Mouse (Mus musculus): ENCODE data around the gene Stox2. TPM values are rescaled to one million over a fixed set of nuclear protein-coding genes. Genes with fewer than 3 reads are reported as not detected.

Gene Stox2
- polyA plus RNA-seq, 1 experiment from 2014 or later, result 7.2 TPM

DNA sequence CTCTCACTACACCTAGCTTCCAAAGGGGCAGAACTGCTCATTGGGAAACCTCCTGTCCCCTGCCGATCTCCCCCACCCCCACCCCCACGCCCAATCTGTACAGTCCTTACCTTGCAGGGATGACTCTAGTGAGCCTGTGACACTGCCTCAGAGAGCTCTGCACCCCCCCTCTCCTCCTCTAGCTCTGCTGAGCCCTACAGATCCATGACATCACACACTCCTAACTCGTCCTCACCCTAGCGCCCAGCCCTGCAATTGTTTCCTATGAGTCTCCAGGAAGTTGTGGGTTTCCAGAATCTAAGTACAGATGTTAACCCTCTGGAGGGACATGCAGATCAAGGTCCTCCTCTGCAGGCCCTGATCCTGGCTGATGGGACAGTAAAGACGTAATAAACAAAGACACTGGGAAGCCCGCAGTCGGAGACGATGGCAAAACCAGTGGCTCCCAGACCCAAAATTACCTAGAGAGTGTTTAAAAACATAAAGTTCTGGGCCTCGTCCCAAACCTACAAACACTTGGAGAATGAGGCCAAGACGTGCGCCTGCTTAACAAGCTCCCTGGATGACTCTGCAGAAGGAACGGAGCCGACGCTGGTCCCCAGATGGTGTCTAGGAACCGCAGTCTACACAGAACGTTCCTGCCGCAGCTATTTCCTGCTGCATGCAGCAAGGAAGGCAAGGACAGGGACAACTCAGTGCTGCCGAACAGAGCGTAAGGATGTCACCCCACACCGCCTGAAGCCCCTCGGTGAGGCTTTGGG lies 177.9 kb downstream of the Stox2 start:
- peak; percentile 54; the same call in 1 of the 2 replicates for ATAC-seq (ENCODE audit: extremely low read depth, insufficient number of reproducible peaks, low FRiP score, low TSS enrichment)
- 63% methylated on average over 21 of the region's 21 CpGs for WGBS

GRCm38 (mm10) chr8:47263070-47263843 lies 182.9 kb downstream of the Stox2 start:
- Histone ChIP-seq H3K4me2 (no peak overlapping the region), H3K27ac (replicated peaks) (no peak overlapping the region), H3K4me1 (peaks cover 22% of the 10 kb centered on the region), H3K9me3 (no peaks in the 10 kb centered on the region), H3K9ac (no peak overlapping the region), H3K36me3 (no peaks in the 10 kb centered on the region; the same call in 1 of the 2 replicates), H3K4me3 (no peak overlapping the region), H3K27me3 (replicated peaks) (no peaks in the 10 kb centered on the region)
- 79% methylated on average over 17 of the region's 17 CpGs for WGBS
- no peak for ATAC-seq (ENCODE audit: extremely low read depth, insufficient number of reproducible peaks, low FRiP score, low TSS enrichment)

More for the DNA sequence above, 177.9 kb downstream of the Stox2 start:
- Histone ChIP-seq H3K27me3 (replicated peaks) (no peaks in the 10 kb centered on the region), H3K36me3 (no peaks in the 10 kb centered on the region), H3K27ac (replicated peaks) (no peak overlapping the region), H3K4me3 (no peak overlapping the region), H3K9me3 (no peaks in the 10 kb centered on the region), H3K4me1 (peaks cover 17% of the 10 kb centered on the region; the same call in 1 of the 2 replicates), H3K9ac (no peak overlapping the region), H3K4me2 (no peak overlapping the region)

GRCm38 (mm10) chr8:47260751-47261474 lies 185.2 kb downstream of the Stox2 start:
- no peaks in the 10 kb centered on the region; the same call in 1 of the 2 replicates for H3K36me3 ChIP-seq
- 37% methylated on average over 12 of the region's 12 CpGs for WGBS
- peaks cover 15% of the 10 kb centered on the region for H3K4me1 ChIP-seq
- ATAC-seq (ENCODE audit: extremely low read depth, insufficient number of reproducible peaks, low FRiP score, low TSS enrichment), result no peak
- no peak overlapping the region for H3K27ac ChIP-seq (replicated peaks)
- no peaks in the 10 kb centered on the region for H3K27me3 ChIP-seq (replicated peaks)
- H3K4me2 ChIP-seq, result no peak overlapping the region
- H3K4me3 ChIP-seq, result no peak overlapping the region
- no peak overlapping the region for H3K9ac ChIP-seq
- H3K9me3 ChIP-seq, result no peaks in the 10 kb centered on the region

- no peaks in the 10 kb centered on the region for H3K27me3 ChIP-seq (replicated peaks)
- no peak for ATAC-seq (ENCODE audit: extremely low read depth, insufficient number of reproducible peaks, low FRiP score, low TSS enrichment)
- no peaks in the 10 kb centered on the region for H3K36me3 ChIP-seq
- H3K4me1 ChIP-seq, result peaks cover 19% of the 10 kb centered on the region
- 60% methylated on average over 4 of the region's 4 CpGs for WGBS
- no peak overlapping the region for H3K4me3 ChIP-seq
- H3K4me2 ChIP-seq, result no peak overlapping the region
- H3K9me3 ChIP-seq, result no peaks in the 10 kb centered on the region
- H3K9ac ChIP-seq, result no peak overlapping the region
- no peak overlapping the region for H3K27ac ChIP-seq (replicated peaks)
These were observed 195.3 kb downstream of the Stox2 start for GRCm38 (mm10) chr8:47250832-47251231.

DNA sequence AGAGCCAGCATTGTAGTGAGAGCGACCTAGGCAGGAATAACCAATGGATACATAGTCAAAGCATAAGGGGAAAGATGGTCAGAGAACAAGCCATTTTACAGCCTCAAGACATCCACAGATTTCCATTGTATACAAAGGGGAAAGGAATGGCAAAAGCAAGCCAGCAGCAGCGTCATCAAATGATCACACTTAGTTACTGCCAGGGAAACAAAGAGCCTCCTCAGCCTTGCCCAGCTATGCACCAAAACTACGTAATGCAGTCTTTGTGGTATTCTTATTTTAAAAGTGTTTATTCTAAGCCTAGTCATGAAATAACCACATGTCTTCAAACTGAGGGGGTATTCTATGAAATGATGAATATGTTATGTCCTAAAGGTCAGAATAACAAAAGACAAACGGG lies 201.0 kb downstream of the Stox2 start:
- 73% methylated on average over 4 of the region's 4 CpGs for WGBS
- H3K9ac ChIP-seq, result no peak overlapping the region

GRCm38 (mm10) chr8:47244202-47244601 lies 202.0 kb downstream of the Stox2 start:
- no peaks in the 10 kb centered on the region for H3K9me3 ChIP-seq
- H3K4me3 ChIP-seq, result no peak overlapping the region
- no peak overlapping the region for H3K27ac ChIP-seq (replicated peaks)
- no peak overlapping the region for H3K4me2 ChIP-seq
- no peaks in the 10 kb centered on the region for H3K36me3 ChIP-seq
- 87% methylated on average over 15 of the region's 15 CpGs for WGBS
- H3K9ac ChIP-seq, result no peak overlapping the region
- H3K4me1 ChIP-seq, result peaks cover 56% of the 10 kb centered on the region
- no peaks in the 10 kb centered on the region for H3K27me3 ChIP-seq (replicated peaks)
- no peak for ATAC-seq (ENCODE audit: extremely low read depth, insufficient number of reproducible peaks, low FRiP score, low TSS enrichment)

More for the DNA sequence above, 201.0 kb downstream of the Stox2 start:
- Histone ChIP-seq H3K4me1 (peaks cover 55% of the 10 kb centered on the region), H3K9me3 (no peaks in the 10 kb centered on the region), H3K27ac (replicated peaks) (no peak overlapping the region), H3K27me3 (replicated peaks) (no peaks in the 10 kb centered on the region), H3K36me3 (no peaks in the 10 kb centered on the region), H3K4me3 (no peak overlapping the region), H3K4me2 (no peak overlapping the region)
- no peak for ATAC-seq (ENCODE audit: extremely low read depth, insufficient number of reproducible peaks, low FRiP score, low TSS enrichment)

GRCm38 (mm10) chr8:47243631-47244030 lies 202.5 kb downstream of the Stox2 start:
- no peak overlapping the region for H3K27ac ChIP-seq (replicated peaks)
- no peaks in the 10 kb centered on the region for H3K9me3 ChIP-seq
- H3K9ac ChIP-seq, result no peak overlapping the region
- no peak for ATAC-seq (ENCODE audit: extremely low read depth, insufficient number of reproducible peaks, low FRiP score, low TSS enrichment)
- H3K4me2 ChIP-seq, result no peak overlapping the region
- H3K27me3 ChIP-seq (replicated peaks), result no peaks in the 10 kb centered on the region
- H3K4me1 ChIP-seq, result peaks cover 50% of the 10 kb centered on the region
- H3K4me3 ChIP-seq, result no peak overlapping the region
- 67% methylated on average over 12 of the region's 12 CpGs for WGBS
- H3K36me3 ChIP-seq, result no peaks in the 10 kb centered on the region

DNA sequence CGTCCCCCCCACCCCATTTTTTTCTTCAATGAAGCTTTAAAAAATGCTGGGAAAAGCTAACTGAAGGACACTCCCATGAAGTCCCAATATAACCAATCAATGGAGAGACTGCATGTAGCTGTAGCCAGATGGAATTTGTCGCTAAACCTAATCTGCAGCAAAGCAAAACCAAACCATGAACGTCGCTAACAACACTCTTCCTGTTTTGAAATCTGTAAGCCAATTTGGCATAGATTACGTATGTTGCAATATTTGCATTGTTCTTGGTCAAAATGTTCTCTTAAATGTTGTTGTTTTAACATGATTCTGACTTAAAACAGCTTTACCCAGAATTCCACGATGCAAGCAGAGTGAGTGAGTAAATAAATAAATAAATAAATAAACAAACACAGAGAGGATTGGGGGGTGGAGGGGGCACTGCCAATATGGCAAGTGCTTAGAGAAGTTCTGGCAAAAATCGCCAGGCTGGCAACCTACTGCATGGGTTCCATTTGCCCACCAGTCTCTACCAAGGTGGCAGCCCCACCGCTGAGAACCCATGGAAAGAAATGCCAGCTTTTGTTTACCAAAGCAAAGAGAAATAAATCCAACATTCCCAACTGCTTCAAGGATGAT lies 203.0 kb downstream of the Stox2 start:
- peak overlapping the region; percentile 65 for H3K4me2 ChIP-seq
- peak overlapping the region; percentile 38 for H3K4me3 ChIP-seq
- H3K9me3 ChIP-seq, result no peaks in the 10 kb centered on the region
- H3K27me3 ChIP-seq (replicated peaks), result no peaks in the 10 kb centered on the region
- 51% methylated on average over 8 of the region's 8 CpGs for WGBS
- no peak for ATAC-seq (ENCODE audit: extremely low read depth, insufficient number of reproducible peaks, low FRiP score, low TSS enrichment)
- H3K9ac ChIP-seq, result peak overlapping the region; percentile 56; the same call in 1 of the 2 replicates
- no peak overlapping the region for H3K27ac ChIP-seq (replicated peaks)
- H3K4me1 ChIP-seq, result peaks cover 46% of the 10 kb centered on the region
- H3K36me3 ChIP-seq, result no peaks in the 10 kb centered on the region

- Histone ChIP-seq H3K27ac (replicated peaks) (0 out of 2 replicates have a peak overlapping the region, but pooled peaks have one; percentile 36), H3K4me1 (peaks cover 52% of the 10 kb centered on the region), H3K9me3 (no peaks in the 10 kb centered on the region), H3K4me3 (peak overlapping the region; percentile 38), H3K9ac (peak overlapping the region; percentile 56; the same call in 1 of the 2 replicates), H3K36me3 (no peaks in the 10 kb centered on the region), H3K27me3 (replicated peaks) (no peaks in the 10 kb centered on the region), H3K4me2 (peak overlapping the region; percentile 65)
- ATAC-seq (ENCODE audit: extremely low read depth, insufficient number of reproducible peaks, low FRiP score, low TSS enrichment), result peak; percentile 37; the same call in 1 of the 2 replicates
- 39% methylated on average over 17 of the region's 17 CpGs for WGBS
These were observed 203.8 kb downstream of the Stox2 start for GRCm38 (mm10) chr8:47242207-47243004.

DNA sequence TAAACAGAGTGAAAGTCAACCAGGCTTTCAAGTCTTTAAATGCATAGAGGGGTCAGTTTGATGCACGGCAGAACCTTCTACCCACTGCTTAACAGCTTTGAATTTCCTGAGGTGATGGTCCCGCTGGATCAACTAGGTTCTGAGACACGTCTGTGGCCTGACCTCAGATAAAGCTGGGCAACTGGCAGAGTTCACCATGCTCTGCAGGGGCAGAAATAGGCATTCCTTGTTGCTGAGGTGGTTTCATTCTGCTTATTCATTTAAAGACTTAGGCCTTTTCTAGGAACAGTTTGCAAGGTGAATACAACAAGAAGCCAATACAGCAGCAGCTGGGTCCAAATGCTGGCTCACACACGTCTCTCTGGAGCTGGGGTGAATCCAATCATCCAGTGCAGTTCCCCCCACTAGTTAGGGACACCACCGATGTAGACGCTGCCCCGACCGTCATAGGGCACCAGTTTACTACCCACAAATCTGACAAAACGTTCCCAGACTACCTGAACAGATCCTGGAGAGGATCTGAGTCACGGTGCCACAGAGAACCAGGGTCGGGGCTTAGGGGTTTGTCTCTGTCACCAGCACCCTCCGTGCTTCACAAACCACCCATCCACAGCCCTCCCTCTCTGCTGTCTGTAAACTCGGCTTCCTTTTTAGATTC lies 204.6 kb downstream of the Stox2 start:
- Histone ChIP-seq H3K27me3 (replicated peaks) (no peaks in the 10 kb centered on the region), H3K4me1 (peaks cover 55% of the 10 kb centered on the region), H3K9ac (no peak overlapping the region; the same call in 1 of the 2 replicates), H3K27ac (replicated peaks) (no peak overlapping the region), H3K4me2 (peak overlapping the region; percentile 65), H3K4me3 (0 out of 2 replicates have a peak overlapping the region, but pooled peaks have one; percentile 38), H3K36me3 (no peaks in the 10 kb centered on the region), H3K9me3 (no peaks in the 10 kb centered on the region)
- ATAC-seq (ENCODE audit: extremely low read depth, insufficient number of reproducible peaks, low FRiP score, low TSS enrichment), result no peak
- 69% methylated on average over 13 of the region's 13 CpGs for WGBS

Measured in heart, embryonic 13.5 days (tissue).